Mouse (Mus musculus): Measurements from ENCODE around the gene Ubc.
"Not testable (repeated sequence)": the region's sequence is repeated elsewhere in the genome, so short reads cannot be mapped to it uniquely, and the experiment has no call there.

Ubc gene

GRCm38 (mm10) chr5:125389579-125390441, at the start of gene Ubc:
TSS of gene Ubc (minus strand) at chr5:125390202.
- peak; percentile 93 for DNase-seq (ENCODE audit: low read depth, low spot score)

GRCm38 (mm10) chr5:125434347-125434746, 44.3 kb upstream of the Ubc start:
- peak; percentile 66 for DNase-seq (ENCODE audit: low read depth, low spot score)

- peak; percentile 98 for DNase-seq (ENCODE audit: low read depth, low spot score)
These were observed 43.9 kb upstream of the Ubc start, which contains the start of gene Dhx37 for GRCm38 (mm10) chr5:125433793-125434337. TSS of gene Dhx37 (minus strand) at chr5:125434121.

- not testable (repeated sequence) for DNase-seq (ENCODE audit: low read depth, low spot score)
These were observed 42.3 kb upstream of the Ubc start for GRCm38 (mm10) chr5:125432324-125432723.

- DNase-seq (ENCODE audit: low read depth, low spot score) = no peak
These were observed 36.3 kb upstream of the Ubc start for GRCm38 (mm10) chr5:125426343-125426742.

GRCm38 (mm10) chr5:125425698-125426276, 35.8 kb upstream of the Ubc start:
- DNase-seq (ENCODE audit: low read depth, low spot score) = no peak

GRCm38 (mm10) chr5:125419124-125419523, 29.1 kb upstream of the Ubc start:
- no peak for DNase-seq (ENCODE audit: low read depth, low spot score)

- no peak for DNase-seq (ENCODE audit: low read depth, low spot score)
These were observed 28.6 kb upstream of the Ubc start for GRCm38 (mm10) chr5:125418636-125419035.

- DNase-seq (ENCODE audit: low read depth, low spot score) = no peak
These were observed 26.2 kb upstream of the Ubc start for GRCm38 (mm10) chr5:125416183-125416582.

- no peak for DNase-seq (ENCODE audit: low read depth, low spot score)
These were observed 23.8 kb upstream of the Ubc start for GRCm38 (mm10) chr5:125413763-125414162.

- not testable (repeated sequence) for DNase-seq (ENCODE audit: low read depth, low spot score)
These were observed 22.5 kb upstream of the Ubc start for GRCm38 (mm10) chr5:125412536-125412935.

- DNase-seq (ENCODE audit: low read depth, low spot score) = peak; percentile 85
These were observed 22.0 kb upstream of the Ubc start for GRCm38 (mm10) chr5:125411972-125412530.

- DNase-seq (ENCODE audit: low read depth, low spot score) = peak; percentile 37
These were observed 19.5 kb upstream of the Ubc start for GRCm38 (mm10) chr5:125409348-125410090.

GRCm38 (mm10) chr5:125408842-125409241, 18.8 kb upstream of the Ubc start:
- peak; percentile 81 for DNase-seq (ENCODE audit: low read depth, low spot score)

GRCm38 (mm10) chr5:125407910-125408575, 18.0 kb upstream of the Ubc start:
- DNase-seq (ENCODE audit: low read depth, low spot score) = no peak

- peak; percentile 20 for DNase-seq (ENCODE audit: low read depth, low spot score)
These were observed 17.2 kb upstream of the Ubc start for GRCm38 (mm10) chr5:125407020-125407830.

GRCm38 (mm10) chr5:125406322-125407016, 16.5 kb upstream of the Ubc start:
- DNase-seq (ENCODE audit: low read depth, low spot score) = peak; percentile 71

GRCm38 (mm10) chr5:125405546-125406248, 15.7 kb upstream of the Ubc start:
- DNase-seq (ENCODE audit: low read depth, low spot score) = peak; percentile 92

Measured in CD4-positive, CD25-positive, alpha-beta regulatory T cell, adult 2 months (primary cell).